Mouse (Mus musculus): ENCODE measurements around the gene En1.

DNA sequence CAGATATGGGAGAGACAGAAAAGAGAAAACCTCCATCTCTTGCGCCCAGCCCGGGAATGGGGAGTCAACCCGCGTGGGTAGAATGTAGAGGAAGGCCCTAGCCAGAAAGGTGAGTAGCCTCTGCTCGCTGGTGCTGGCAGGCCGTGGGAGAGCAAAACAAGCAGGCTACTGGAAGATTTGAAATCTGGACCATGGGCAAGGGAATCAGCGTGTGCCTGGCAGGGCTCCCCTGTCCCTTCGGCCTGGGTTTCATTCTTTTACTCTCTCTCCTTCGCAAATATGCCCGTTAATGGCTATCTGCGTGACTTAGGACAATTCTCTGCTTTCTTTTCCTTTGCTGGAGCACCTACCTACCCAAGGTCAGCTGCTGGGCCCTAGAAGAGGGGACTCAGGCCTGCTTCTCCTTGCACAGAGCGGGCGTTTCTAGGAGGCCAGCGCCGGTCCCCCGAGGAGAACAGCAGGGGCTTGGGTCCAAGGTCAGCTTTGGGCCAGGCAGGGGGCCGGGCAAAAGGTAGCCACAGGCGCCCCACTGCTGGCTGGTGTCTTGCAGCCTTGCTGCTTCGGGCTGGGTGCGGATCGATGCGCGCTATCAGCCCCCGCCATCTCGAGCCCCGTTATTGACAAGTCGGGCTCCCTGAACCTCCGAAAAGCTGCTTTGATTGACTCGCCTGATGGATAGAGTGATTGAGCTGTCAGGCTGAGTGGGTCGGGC is 2.4 kb downstream of the En1 start:
- TF ChIP-seq EP300 (IDR thresholded peaks at IDR 0.05; ENCODE audit: low read depth) (no peak), CTCF (IDR thresholded peaks at IDR 0.05; ENCODE audit: low read depth) (no peak)

Measured in liver, embryonic 14.5 days (tissue).